Mouse (Mus musculus) midbrain, embryonic 12.5 days (tissue): ENCODE results near the gene 4930590J08Rik. TPM values are rescaled to one million over a fixed set of nuclear protein-coding genes. Genes with fewer than 3 reads are reported as not detected.
A peak's percentile ranks its signal among the peaks of the same experiment; 100 is the strongest.

Experiments
- ATAC-seq: fragments of 200-750 bp; cut with Nextera tagmentation; 2 replicates; pipeline ENCODE4 v1.8.0; 2017; ENCODE audit warnings: low read depth, moderate TSS enrichment, moderate library complexity; ENCODE audit not compliant: low FRiP score
- H3K27ac ChIP-seq: fragments of 300-500 bp; sonication (generic); replicated peaks from 2 replicates; pipeline ENCODE4 v1.5.1; 2016; ENCODE audit warnings: mild to moderate bottlenecking
- H3K27me3 ChIP-seq: fragments of 300-500 bp; sonication (generic); 2 replicates; pipeline ENCODE4 v1.6.1; 2016; ENCODE audit warnings: mild to moderate bottlenecking
- H3K36me3 ChIP-seq: fragments of 300-500 bp; sonication (generic); 2 replicates; pipeline ENCODE4 v1.6.1; 2016
- H3K4me1 ChIP-seq: fragments of 300-500 bp; sonication (generic); 2 replicates; pipeline ENCODE4 v1.6.1; 2016
- H3K4me2 ChIP-seq: fragments of 300-500 bp; sonication (generic); replicated peaks from 2 replicates; pipeline ENCODE4 v1.6.1; 2016; ENCODE audit warnings: mild to moderate bottlenecking, moderate library complexity
- H3K4me3 ChIP-seq: fragments of 300-500 bp; sonication (generic); 2 replicates; pipeline ENCODE4 v1.5.1; 2016; ENCODE audit warnings: mild to moderate bottlenecking
- H3K9ac ChIP-seq: fragments of 300-500 bp; sonication (generic); replicated peaks from 2 replicates; pipeline ENCODE4 v1.6.1; 2016; ENCODE audit warnings: mild to moderate bottlenecking, moderate library complexity
- H3K9me3 ChIP-seq: fragments of 300-500 bp; sonication (generic); 2 replicates; pipeline ENCODE4 v1.6.1; 2016; ENCODE audit warnings: mild to moderate bottlenecking
- WGBS: fragments of 180-500 bp; shearing (Covaris S2); methylation state at CpG from one replicate; pipeline ENCODE4 v1.1.7; 2016; 5-methylcytosine and 5-hydroxymethylcytosine counted together
- polyA plus RNA-seq: library from polyadenylated mRNA; unstranded; fragments of >200 nt; fragmentation: Nextera tagmentation; extraction: Ambion mirVana; gene quantifications from 2 replicates; pipeline ENCODE4 v1.2.1, GENCODE M21; 2016

The 4930590J08Rik gene
- polyA plus RNA-seq, 1 experiment from 2014 or later, result 1.2 TPM

DNA sequence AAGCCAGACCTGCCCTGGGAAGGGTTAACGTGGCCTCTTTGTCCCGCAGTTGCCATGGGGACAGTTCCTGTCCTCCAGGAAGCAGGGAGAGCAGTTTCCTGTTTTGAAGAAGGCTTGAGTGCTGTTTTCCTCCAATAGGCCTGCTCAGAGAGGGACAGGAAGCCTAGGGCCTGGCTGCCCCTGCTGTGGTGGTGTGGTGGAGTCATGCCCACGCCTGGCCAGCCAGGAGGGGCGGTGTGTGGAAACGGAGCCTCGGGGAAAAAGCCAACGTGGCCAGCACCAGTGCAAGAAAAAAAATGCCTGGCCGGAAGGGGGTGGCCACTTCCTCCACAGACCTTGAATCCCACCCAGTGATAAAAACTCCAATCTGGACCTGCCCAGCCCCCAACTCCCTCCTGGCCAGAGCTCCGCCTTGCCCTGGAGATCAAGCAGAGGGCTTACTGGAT is 69.6 kb downstream of the 4930590J08Rik start:
- WGBS, result 56% methylated on average over 9 of the region's 9 CpGs
- ATAC-seq, result no peak

DNA sequence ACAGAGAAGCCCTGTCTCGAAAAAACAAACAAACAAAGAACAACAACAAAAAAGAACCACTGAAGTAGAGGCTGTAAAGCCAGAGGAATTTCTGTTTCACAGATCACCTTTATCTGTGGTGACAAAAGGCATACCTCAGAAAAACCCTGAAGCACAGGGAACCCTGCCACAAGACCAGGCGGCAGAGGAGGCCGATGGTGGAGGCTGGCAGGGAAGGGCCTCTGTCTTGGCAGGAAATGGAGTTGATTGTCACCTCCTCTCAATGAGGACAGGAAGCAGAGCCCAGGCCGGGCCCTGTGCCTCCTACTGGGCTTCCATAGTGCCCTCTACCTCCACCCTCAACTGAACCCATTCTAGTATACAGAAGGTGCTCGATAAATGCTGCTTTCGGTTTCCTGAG is 71.4 kb downstream of the 4930590J08Rik start:
- H3K36me3 ChIP-seq, result no peaks in the 10 kb centered on the region
- H3K27ac ChIP-seq, result no peak overlapping the region
- H3K4me1 ChIP-seq, result 0 out of 2 replicates have a peak, but pooled peaks cover 9% of the 10 kb centered on the region
- no peak for ATAC-seq
- no peaks in the 10 kb centered on the region for H3K9me3 ChIP-seq
- no peak overlapping the region for H3K9ac ChIP-seq
- H3K27me3 ChIP-seq, result peaks cover 28% of the 10 kb centered on the region
- H3K4me3 ChIP-seq, result no peak overlapping the region
- H3K4me2 ChIP-seq, result no peak overlapping the region
- WGBS, result 86% methylated on average over 6 of the region's 6 CpGs

More for the DNA sequence above, 69.6 kb downstream of the 4930590J08Rik start:
- H3K4me1 ChIP-seq, result 0 out of 2 replicates have a peak, but pooled peaks cover 4% of the 10 kb centered on the region
- H3K36me3 ChIP-seq, result no peaks in the 10 kb centered on the region
- no peak overlapping the region for H3K9ac ChIP-seq
- H3K4me3 ChIP-seq, result no peak overlapping the region
- H3K9me3 ChIP-seq, result no peaks in the 10 kb centered on the region
- H3K27ac ChIP-seq, result no peak overlapping the region
- peaks cover 14% of the 10 kb centered on the region for H3K27me3 ChIP-seq
- no peak overlapping the region for H3K4me2 ChIP-seq

DNA sequence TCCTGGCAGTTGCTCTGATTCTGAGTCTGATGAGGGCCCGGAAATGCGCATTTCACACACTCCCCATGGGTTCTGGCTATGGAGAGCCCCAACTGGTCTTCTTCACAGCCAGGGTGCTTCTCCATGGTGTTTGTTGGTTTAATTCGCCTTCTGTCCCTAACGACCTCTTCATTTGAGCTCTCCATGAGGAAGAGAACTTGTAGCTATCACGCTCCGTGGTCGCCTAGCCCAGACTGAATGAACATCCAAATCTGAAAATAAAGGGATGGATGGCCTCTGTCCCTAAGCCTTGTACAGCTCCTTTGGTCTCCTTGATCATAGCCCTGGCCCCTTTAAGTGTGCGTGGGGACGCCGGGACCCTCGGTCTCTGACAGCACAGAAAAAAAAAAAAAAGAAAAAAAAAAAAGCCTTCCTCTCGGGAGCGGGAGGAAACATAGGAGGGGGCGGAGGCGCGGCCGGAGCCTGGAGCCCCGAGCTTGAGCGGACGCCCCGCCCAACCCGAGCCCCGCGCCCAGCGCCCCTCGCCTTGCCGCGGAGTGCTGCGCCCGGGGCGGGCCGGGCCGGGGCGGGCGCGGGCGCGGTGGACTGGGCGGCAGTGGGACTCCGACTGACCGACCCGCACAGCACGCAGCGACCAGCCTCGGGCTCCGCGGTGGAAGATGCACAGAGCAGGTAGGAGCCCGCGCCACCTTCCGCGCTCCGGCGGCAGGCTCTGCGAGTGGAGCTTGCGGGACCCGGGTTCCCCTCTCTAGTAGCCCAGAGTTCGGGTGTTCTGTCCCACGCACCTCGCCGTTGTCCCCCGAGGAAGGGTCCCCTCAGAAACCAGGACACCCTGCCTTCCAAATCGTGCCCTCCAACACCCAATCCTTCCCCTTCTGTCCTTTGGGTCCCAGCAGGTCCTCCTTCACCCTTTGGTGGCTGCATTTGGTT is 76.0 kb downstream of the 4930590J08Rik start, which contains the start of gene Fgd5:
TSS of gene Fgd5 (plus strand) at position 508 of the 930 bp plus-strand sequence.
- WGBS, result 1% methylated on average over 52 of the region's 62 CpGs
- Histone ChIP-seq H3K27me3 (peaks cover 53% of the 10 kb centered on the region), H3K4me3 (peak within 1 kb of the TSS; percentile 53), H3K9me3 (no peaks in the 10 kb centered on the region), H3K4me2 (peak within 1 kb of the TSS; percentile 87), H3K4me1 (0 out of 2 replicates have a peak, but pooled peaks cover 5% of the 10 kb centered on the region), H3K36me3 (no peaks in the 10 kb centered on the region), H3K9ac (peak within 1 kb of the TSS; percentile 58), H3K27ac (no peak within 1 kb of the TSS)
- peak; percentile 78 for ATAC-seq

DNA sequence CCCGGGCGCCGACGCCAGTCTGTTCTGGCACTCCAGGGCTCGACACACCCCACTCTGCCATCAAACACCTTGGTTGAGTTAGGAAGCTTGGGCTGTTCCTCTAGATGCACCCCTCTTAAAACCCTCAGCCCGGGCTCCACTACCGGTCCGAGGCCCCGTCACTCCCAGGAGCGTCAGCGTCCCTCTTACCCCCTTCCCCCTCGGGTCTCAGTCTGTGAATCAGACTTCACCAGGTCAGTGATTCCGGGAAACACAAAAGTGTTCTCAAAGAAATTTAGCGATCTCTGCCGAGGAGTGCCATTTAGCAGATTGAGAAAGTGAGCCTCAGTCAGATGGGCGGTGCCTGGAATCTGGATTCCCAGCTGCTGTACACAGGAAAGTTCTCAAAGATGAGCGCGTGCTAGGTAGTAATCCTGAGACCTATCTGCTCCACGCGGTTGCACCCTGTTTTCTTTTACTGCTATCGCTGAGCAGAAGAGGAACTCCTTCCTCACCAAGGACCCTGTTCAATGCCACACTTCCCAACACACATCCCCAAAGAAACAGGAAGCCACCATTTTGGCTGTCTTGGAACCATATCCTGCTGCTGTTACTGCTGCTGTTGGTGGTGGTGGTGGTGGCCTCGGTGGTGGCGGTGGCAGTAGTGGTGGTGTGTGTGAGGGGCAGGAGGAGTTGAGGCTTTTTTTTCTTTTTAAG is 76.8 kb downstream of the 4930590J08Rik start:
- Histone ChIP-seq H3K4me1 (0 out of 2 replicates have a peak, but pooled peaks cover 5% of the 10 kb centered on the region), H3K9ac (peak overlapping the region; percentile 58), H3K36me3 (no peaks in the 10 kb centered on the region), H3K27ac (no peak overlapping the region), H3K4me2 (peak overlapping the region; percentile 87), H3K4me3 (peak overlapping the region; percentile 53), H3K27me3 (peaks cover 53% of the 10 kb centered on the region), H3K9me3 (no peaks in the 10 kb centered on the region)
- ATAC-seq, result no peak
- WGBS, result 11% methylated on average over 23 of the region's 23 CpGs

DNA sequence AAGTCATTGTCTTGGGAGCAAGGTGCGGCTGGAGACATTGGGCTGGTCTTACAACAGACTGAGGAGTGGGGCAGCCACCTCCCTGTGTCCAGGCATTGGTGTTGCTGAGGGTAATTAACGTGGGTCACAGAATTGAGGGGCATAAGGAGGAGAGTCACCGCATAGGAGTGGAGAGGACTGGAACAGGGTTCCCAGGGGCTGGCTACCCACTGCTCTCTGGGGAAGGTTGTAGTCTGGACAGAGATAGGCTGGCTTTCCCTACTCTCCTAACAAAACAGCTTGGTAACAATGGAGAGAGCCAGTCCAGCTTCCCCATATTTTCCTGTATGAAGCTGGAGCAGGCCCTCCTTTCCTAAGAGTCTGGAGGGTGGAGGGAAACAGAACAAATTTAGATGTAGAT is 77.4 kb downstream of the 4930590J08Rik start:
- ATAC-seq, result no peak
- H3K27me3 ChIP-seq, result peaks cover 50% of the 10 kb centered on the region
- 0 out of 2 replicates have a peak, but pooled peaks cover 5% of the 10 kb centered on the region for H3K4me1 ChIP-seq
- no peaks in the 10 kb centered on the region for H3K9me3 ChIP-seq
- H3K4me2 ChIP-seq, result peak overlapping the region; percentile 87; the same call in 1 of the 2 replicates
- H3K36me3 ChIP-seq, result no peaks in the 10 kb centered on the region
- H3K9ac ChIP-seq, result no peak overlapping the region
- H3K4me3 ChIP-seq, result 0 out of 2 replicates have a peak overlapping the region, but pooled peaks have one; percentile 10
- WGBS, result 54% methylated on average over 3 of the region's 3 CpGs
- H3K27ac ChIP-seq, result no peak overlapping the region

DNA sequence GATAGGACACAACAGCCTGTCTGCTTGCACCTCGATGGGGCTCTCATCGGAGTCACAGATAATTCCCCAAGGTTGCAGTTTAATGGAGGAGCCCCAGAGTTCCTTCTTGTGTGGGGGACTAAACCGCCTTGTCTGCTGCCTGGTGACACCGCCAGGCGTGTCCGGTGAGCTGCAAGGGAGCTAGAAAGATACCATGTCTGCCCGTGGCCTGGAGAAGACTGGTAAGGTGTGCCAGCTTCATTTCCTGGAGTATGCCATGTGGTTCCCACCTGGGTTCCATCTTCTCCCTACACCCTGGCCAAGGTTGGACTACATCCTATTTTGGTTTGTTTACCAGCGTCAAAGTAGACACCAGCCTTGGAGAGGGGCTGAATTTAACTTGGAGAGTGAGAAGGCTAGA is 87.5 kb downstream of the 4930590J08Rik start:
- no peak overlapping the region for H3K9ac ChIP-seq
- no peaks in the 10 kb centered on the region for H3K36me3 ChIP-seq
- no peaks in the 10 kb centered on the region for H3K4me1 ChIP-seq
- no peak overlapping the region for H3K4me3 ChIP-seq
- H3K9me3 ChIP-seq, result no peaks in the 10 kb centered on the region
- H3K4me2 ChIP-seq, result no peak overlapping the region
- no peaks in the 10 kb centered on the region for H3K27me3 ChIP-seq
- no peak for ATAC-seq
- no peak overlapping the region for H3K27ac ChIP-seq
- WGBS, result 92% methylated on average over 8 of the region's 8 CpGs

DNA sequence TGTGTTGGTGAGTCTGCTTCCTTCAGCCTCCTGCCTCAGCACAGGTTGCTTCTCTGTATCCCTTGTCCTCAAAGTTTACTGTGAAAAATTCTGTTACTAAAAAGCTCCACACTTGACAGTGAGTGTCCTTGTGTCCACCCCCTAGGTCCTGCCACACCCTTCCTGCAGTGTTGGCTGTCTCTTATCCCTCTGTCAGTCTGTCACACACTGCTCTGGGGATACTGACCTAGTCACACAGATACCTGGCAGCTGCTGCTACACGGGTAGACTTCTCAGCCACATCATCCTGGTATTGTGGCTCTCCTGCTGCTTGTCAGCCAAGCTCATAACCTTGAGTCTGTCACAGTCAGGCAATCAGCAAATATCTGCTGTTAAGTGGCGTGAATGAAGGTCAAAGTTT is 90.2 kb downstream of the 4930590J08Rik start:
- no peaks in the 10 kb centered on the region for H3K9me3 ChIP-seq
- H3K4me2 ChIP-seq, result no peak overlapping the region
- 78% methylated on average over 2 of the region's 2 CpGs for WGBS
- no peak overlapping the region for H3K4me3 ChIP-seq
- no peaks in the 10 kb centered on the region for H3K36me3 ChIP-seq
- 0 out of 2 replicates have a peak, but pooled peaks cover 3% of the 10 kb centered on the region for H3K27me3 ChIP-seq
- ATAC-seq, result no peak
- H3K9ac ChIP-seq, result no peak overlapping the region
- no peaks in the 10 kb centered on the region for H3K4me1 ChIP-seq
- H3K27ac ChIP-seq, result no peak overlapping the region

DNA sequence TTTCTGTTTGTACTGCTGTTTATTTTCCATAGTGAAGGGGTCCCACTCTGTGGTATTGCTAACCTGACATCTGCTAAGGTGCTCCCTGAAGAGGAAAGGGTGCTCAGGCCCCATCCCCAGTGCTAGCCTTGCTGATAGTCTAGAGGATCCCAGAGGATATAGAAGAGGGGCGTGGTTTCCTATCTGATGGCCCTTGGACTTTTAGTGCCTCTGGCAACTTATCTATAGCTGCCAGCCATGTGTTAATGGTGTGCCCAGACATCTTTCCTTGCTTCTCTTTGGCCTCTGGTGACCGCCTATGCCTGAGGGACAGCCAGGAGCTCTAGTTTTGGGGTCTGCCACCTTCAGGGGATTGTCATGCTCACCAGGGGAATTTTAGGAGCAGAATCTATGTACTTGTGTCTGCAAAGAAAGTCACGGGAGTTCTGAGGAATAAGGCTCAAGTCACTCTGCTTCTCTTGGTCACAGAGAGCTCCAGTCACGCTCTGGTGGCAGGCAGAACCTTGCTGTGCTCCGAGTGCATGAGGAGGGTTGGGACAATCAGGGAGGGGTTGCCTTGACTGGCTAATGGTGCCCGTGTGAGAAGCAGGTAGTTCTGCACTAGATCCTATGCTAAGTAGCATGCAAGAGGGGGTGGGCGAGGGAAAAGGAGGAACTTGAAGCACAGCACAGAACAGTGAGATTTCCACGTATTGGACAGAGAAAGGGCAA is 91.3 kb downstream of the 4930590J08Rik start:
- no peaks in the 10 kb centered on the region for H3K9me3 ChIP-seq
- H3K36me3 ChIP-seq, result no peaks in the 10 kb centered on the region
- no peak overlapping the region for H3K27ac ChIP-seq
- H3K4me1 ChIP-seq, result no peaks in the 10 kb centered on the region
- 72% methylated on average over 8 of the region's 8 CpGs for WGBS
- H3K9ac ChIP-seq, result no peak overlapping the region
- H3K4me2 ChIP-seq, result no peak overlapping the region
- 0 out of 2 replicates have a peak, but pooled peaks cover 3% of the 10 kb centered on the region for H3K27me3 ChIP-seq
- no peak overlapping the region for H3K4me3 ChIP-seq
- ATAC-seq, result no peak

DNA sequence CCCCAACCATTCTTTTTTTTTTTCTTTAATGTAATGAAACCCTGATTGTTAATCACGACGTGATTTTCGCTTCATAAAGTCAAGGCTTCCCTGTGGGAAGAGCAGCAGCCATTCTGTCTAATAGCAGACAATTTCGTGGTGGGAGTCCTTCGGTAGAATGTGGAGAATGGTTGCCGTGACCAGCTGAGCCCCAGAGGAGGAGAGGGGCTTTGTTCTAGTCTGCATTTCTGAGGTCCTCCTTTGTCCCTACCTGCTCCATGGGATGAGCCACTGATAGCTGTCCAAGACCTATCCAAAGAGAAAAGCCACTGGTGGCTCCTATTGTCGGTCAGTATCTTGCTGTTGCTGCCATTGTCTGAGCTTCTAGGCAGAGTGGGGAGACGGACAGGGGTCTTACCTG is 93.5 kb downstream of the 4930590J08Rik start:
- Histone ChIP-seq H3K27me3 (0 out of 2 replicates have a peak, but pooled peaks cover 3% of the 10 kb centered on the region), H3K4me1 (no peaks in the 10 kb centered on the region), H3K9me3 (no peaks in the 10 kb centered on the region), H3K4me3 (no peak overlapping the region), H3K9ac (no peak overlapping the region), H3K27ac (no peak overlapping the region; the same call in 1 of the 2 replicates), H3K36me3 (no peaks in the 10 kb centered on the region), H3K4me2 (no peak overlapping the region)
- no peak for ATAC-seq
- WGBS, result 48% methylated on average over 8 of the region's 8 CpGs
